Mouse (Mus musculus) thymus, postnatal 36 days (tissue): Measurements from ENCODE around the gene Sox6.

ENCODE experiments used
- DNase-seq, 2 experiments: peaks; one replicate each; pipeline ENCODE4 v3.0.0; 2022; ENCODE audit warnings: mixed read lengths in 2 of 2

The Sox6 gene

GRCm38 (mm10) chr7:115475176-115475575 lies 563.4 kb downstream of the Sox6 start:
- DNase-seq, result no peak

DNA sequence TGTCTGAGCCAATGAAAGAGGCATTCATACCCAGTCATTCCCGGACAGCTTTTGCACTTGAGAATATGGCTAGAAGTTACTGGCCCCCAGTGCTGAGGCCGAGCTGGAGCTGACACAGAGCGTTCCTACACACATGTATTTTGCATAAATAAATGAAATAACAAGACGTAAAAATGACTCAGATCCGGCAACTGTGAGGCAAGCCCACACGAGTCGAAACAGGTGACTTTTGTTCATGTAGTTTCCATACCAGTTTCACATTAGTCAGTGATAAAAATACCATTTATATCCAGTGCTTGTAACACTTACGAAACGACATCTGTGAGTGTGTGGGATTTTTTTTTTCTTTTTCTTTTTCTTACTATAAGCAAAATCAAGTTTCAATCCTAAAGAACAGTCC lies 564.5 kb downstream of the Sox6 start:
- no peak for DNase-seq

DNA sequence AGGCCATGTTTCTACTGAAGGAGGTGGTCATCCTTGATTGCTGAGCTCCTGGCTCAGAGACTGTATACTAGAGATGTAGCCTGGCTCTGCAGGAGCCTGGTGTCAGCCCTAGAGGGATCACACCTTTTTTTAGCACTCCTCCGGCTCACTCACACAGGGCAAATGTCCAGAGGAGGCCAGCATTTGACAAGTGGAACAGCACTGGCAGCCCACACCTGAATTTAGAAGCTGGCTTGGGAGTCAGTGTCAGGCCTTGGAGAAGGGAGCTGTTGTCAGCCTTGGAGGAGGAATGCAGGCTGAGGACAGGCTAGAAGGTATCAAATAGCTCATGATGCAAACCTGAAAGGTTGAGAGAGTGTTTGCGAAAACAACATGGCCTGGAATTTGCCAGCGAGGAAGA lies 565.7 kb downstream of the Sox6 start:
- DNase-seq, result no peak

GRCm38 (mm10) chr7:115471521-115471920 lies 567.1 kb downstream of the Sox6 start:
- DNase-seq, result no peak

DNA sequence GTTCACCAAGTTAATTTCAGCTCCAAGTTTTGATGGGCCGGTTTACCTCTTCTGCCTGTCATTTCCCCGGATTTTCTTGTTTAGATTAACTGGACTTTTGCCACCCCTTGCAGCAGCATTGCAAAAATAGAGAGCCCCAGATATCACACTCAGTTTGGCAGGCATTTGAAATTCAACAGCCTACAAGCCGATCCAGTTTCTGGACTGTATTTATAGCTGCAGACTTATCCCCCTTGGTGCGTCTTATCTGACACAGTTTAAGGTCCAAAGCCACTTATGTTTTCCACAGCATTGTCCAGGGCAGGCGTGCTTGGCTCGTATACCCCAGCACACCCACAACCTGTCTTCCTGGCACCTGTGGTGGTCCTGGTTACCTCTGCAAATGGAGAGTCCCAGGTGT lies 571.8 kb downstream of the Sox6 start:
- no peak for DNase-seq

DNA sequence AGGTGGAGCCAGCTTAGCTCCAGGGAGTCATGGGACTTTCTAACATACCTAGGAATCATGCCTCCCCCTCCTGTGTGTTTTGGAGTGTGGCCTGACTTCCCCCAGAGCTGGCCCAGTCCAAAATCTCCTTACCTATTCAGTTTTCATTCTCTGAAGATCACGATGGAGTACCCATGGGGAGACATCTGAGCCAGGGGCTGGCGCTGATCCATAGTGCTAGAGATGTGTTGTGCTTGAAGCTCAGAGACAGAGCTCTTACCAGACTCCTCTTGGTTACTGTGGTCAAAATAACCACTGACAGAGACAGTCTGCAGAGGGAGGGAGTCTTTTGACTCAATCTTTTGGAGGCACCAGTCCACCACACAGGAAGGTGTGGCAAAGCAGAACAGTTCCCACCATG lies 575.2 kb downstream of the Sox6 start:
- DNase-seq, result no peak

DNA sequence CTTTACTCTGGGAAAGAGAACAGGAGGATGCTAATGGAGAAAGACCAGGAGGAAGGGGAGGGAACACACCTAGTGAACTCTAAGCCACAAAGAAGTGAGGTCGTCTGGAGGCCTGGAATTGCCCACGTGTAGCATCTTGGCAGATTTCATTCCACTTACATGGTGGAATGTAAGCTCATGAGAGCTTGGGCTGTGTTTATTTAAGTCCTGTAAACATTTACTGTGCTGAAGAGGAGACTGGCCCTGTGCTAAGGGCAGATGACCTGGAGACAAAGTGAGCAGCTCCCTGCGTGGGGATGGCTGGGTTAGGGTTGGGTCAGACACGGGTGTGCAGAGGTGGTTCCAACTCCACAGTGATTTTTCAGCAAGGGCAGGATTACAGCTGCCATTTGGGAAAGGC lies 576.3 kb downstream of the Sox6 start:
- no peak for DNase-seq

DNA sequence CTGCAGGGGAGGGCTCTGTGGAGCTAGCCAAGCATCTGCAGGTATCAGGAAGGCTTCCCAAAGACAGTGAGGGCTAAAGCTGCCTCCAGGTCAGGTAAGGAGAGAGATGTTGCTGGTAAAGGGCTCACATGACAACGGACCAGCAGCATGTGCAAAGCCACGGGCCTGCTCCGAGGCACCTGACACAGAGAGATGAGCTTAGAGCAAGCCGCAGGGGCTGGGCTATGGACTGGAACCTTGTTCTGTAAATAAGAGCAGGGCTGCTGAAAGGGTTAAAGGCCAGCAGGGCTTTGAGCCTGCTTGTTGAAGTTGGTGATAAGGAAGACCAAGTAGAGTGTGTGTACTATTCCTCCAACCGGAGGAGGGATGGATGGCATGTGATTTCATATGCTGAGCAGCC lies 583.6 kb downstream of the Sox6 start:
- DNase-seq, result no peak

DNA sequence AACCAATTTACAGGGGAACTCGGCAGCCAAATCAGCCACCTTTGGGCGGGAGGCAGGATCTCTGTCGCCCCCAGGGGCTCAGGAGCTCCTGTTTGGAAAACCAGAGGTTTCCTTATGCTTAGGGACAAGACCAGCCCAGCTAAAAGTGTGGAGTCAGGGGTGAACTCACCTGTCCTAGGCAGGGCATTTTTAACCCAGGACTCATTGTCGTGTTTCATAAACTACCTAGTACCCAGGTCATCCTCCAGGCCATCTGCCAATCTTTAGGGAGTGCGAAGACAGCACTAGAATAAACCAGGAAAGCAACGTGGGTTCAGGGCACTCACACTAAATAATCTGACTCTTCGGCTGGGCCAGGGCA lies 584.9 kb downstream of the Sox6 start:
- DNase-seq, result no peak

DNA sequence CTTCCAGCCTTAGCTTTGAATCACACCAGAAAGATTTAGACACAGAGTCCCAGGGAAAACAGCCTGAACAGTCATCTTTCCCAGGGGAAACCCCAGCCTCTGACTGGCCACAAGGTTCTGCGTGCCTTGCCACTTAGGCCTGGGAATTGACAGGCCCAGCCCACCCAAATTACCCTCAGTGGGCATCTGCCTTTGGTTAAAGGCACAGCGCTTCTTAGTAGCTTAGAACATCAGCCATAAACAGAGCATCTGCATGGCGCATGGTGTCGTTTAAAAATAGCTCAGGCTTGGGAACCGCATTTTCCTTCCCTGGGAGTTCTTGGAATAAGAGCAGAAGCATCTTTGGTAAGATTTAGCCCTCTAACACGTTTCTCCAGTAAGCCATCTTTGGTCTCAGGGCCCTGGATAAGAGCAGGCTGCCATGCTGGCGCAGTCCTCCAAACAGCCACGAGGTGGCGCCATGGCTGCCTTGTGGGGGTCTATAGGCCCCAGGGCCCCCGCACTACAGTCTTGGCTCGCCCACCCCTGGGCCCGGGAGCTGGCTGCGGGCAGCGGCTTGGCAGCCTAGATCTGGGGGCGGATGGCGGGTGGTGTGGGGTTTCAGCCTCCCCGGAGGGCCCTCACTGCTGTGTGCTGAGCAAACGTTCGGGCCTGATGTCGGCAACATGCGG lies 585.4 kb downstream of the Sox6 start:
- DNase-seq, result peak; percentile 33 to 47

- peak; percentile 60 to 69 for DNase-seq
These were observed 588.0 kb downstream of the Sox6 start for GRCm38 (mm10) chr7:115450431-115451195.

DNA sequence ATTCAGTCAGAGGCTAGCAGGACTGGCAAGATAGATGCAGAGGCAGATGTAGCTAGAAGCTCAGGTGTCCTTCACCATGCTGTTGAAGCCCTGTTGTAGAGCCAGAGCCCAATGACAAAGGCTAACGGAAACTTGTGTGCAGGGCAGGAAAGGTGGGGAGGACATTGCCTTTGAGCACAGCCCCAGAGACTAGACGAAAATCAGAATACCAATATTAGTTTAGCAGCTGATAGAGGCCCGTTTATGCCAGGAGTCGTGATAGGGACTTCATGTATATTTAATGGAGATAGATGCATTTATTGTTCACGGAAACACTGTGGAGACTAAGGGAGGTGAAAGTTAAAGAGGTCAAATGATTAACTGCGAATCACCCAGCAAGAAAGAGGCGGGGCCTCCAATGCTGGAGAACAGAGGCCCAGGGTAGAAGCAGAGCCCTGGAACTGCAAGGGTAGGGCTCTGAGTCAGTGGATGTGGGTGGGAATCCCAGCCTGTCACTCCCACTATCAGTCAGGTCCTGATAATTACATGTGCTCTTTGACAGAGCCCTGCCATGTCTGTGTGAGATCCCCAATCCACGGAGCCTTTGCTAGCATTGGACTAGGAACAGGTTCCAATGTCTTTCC lies 590.1 kb downstream of the Sox6 start:
- DNase-seq, result no peak

GRCm38 (mm10) chr7:115447091-115447490 lies 591.5 kb downstream of the Sox6 start:
- no peak for DNase-seq

- DNase-seq, result no peak
These were observed 592.0 kb downstream of the Sox6 start for GRCm38 (mm10) chr7:115446481-115447016.

- no peak for DNase-seq
These were observed 612.2 kb downstream of the Sox6 start for GRCm38 (mm10) chr7:115426161-115426982.

DNA sequence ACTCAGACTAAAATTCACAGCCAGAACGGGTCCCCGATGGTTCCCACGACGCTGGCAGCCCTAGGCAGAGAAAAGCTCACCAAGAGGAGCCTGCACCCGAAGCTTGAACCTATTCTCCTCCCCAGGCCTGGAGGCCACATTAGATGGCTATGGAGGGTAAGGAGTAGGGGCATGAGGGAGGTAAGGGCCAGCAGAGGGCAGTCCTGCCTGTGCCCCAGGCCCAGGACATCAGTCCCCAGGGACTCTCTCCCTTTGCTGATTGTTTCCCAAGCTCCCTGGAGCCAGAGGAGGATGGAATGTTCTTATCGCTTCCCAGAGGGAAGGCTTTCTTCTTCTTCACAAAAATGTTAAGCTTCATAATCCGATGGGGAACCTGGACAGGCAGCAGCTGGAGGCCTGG lies 615.8 kb downstream of the Sox6 start:
- DNase-seq, result no peak

- no peak for DNase-seq
These were observed 617.6 kb downstream of the Sox6 start for GRCm38 (mm10) chr7:115420960-115421359.
